Mouse (Mus musculus) G1E (cell line): ENCODE measurements at regions not wholly inside any gene's neighbourhood (a gene's known extent, or its start where the extent isn't known, plus 50 kb on each side); places are given as distances from the start of the nearest gene placed in this dataset.

ENCODE experiments used
- ATAC-seq: 2 replicates; pipeline ENCODE4 v1.8.0; 2016; ENCODE audit warnings: mild to moderate bottlenecking; ENCODE audit not compliant: insufficient number of reproducible peaks, poor library complexity, low FRiP score, severe bottlenecking; ENCODE audit errors: extremely low read depth
- DNase-seq: peaks from one replicate; pipeline ENCODE4 v3.0.0; 2012; ENCODE audit warnings: low spot score
- H3K27me3 ChIP-seq: 2 replicates; pipeline ENCODE4 v1.6.1; 2012; ENCODE audit warnings: mild to moderate bottlenecking, low read length, inconsistent platforms; ENCODE audit not compliant: insufficient read depth
- H3K36me3 ChIP-seq: replicated peaks from 2 replicates; pipeline ENCODE3; 2012; ENCODE audit warnings: mild to moderate bottlenecking, inconsistent platforms
- H3K4me1 ChIP-seq: 2 replicates; pipeline ENCODE4 v1.6.1; 2012; ENCODE audit warnings: low read depth, low read length, inconsistent platforms, mixed read lengths; ENCODE audit not compliant: insufficient read depth
- H3K4me3 ChIP-seq: 2 replicates; pipeline ENCODE4 v1.5.1; 2012; ENCODE audit warnings: low read depth, mild to moderate bottlenecking, inconsistent platforms, low read length, moderate library complexity, mixed read lengths
- H3K9me3 ChIP-seq: replicated peaks from 2 replicates; pipeline ENCODE4 v1.6.1; 2012; ENCODE audit warnings: inconsistent platforms
- CTCF ChIP-seq: IDR thresholded peaks from 2 replicates; pipeline ENCODE4 v1.5.1; 2012; ENCODE audit warnings: low read depth, low read length, inconsistent platforms, mixed read lengths
- GATA1 ChIP-seq: IDR thresholded peaks from 2 replicates; pipeline ENCODE4 v1.6.1; 2012; ENCODE audit warnings: borderline replicate concordance, low read length, inconsistent platforms, mixed read lengths
- GATA2 ChIP-seq: IDR thresholded peaks from 2 replicates; pipeline ENCODE4 v1.6.1; 2012; ENCODE audit warnings: low read depth, low read length, inconsistent platforms, borderline replicate concordance
- POLR2AphosphoS5 ChIP-seq: IDR thresholded peaks from 2 replicates; pipeline ENCODE4 v1.6.1; 2012; ENCODE audit warnings: low read depth, low read length, inconsistent platforms; ENCODE audit not compliant: insufficient replicate concordance
- TAL1 ChIP-seq: conservative IDR thresholded peaks from 2 replicates; pipeline ENCODE4 v1.6.1; 2012; ENCODE audit warnings: low read depth, low read length, inconsistent platforms, mixed read lengths

- ATAC-seq (no peak), DNase-seq (no peak)
- H3K27me3 ChIP-seq = 0 out of 2 replicates have a peak, but pooled peaks cover 7% of the 10 kb centered on the region
- H3K4me3 ChIP-seq = no peak overlapping the region
- no peaks in the 10 kb centered on the region for H3K9me3 ChIP-seq
- TF ChIP-seq GATA2 = no peak
- TF ChIP-seq POLR2AphosphoS5 = no peak
- no peak for TF ChIP-seq CTCF
- no peak for TF ChIP-seq TAL1
- TF ChIP-seq GATA1 = no peak
- H3K36me3 ChIP-seq = no peaks in the 10 kb centered on the region
- no peaks in the 10 kb centered on the region for H3K4me1 ChIP-seq
Observed at GRCm38 (mm10) chr10:17277911-17278310, 445.1 kb upstream of the Cited2 start.

- Histone ChIP-seq H3K4me1 (no peaks in the 10 kb centered on the region), H3K36me3 (no peaks in the 10 kb centered on the region), H3K27me3 (peaks cover 9% of the 10 kb centered on the region; the same call in 1 of the 2 replicates), H3K9me3 (no peaks in the 10 kb centered on the region), H3K4me3 (no peak overlapping the region)
- TF ChIP-seq GATA2 (no peak), POLR2AphosphoS5 (no peak), TAL1 (no peak), CTCF (no peak), GATA1 (no peak)
- ATAC-seq = no peak
- no peak for DNase-seq
Observed at GRCm38 (mm10) chr10:17284858-17285257, 438.2 kb upstream of the Cited2 start.

DNA sequence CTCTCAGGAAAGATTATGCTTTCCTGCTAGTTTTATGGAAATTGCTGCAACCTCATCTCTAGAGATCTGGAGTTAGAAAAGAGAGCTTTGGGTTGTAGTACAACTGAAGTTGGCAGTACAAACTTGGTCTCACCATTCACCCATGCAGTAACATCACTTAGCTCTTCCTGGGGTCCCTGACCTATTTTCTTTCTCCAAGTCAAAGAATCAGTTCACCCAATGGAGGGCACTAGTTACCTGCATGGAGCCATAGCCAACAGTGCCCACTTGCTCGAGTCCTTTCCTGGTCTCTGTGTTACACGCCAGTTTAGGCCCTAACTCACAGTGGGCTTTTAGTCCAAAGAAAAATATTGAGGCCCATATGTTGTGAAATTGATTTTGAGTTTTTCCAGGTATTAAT lies 435.9 kb upstream of the Cited2 start:
- DNase-seq (no peak), ATAC-seq (no peak)
- no peaks in the 10 kb centered on the region for H3K36me3 ChIP-seq
- no peaks in the 10 kb centered on the region for H3K4me1 ChIP-seq
- H3K9me3 ChIP-seq = no peaks in the 10 kb centered on the region
- peaks cover 9% of the 10 kb centered on the region; the same call in 1 of the 2 replicates for H3K27me3 ChIP-seq
- no peak overlapping the region for H3K4me3 ChIP-seq
- TF ChIP-seq CTCF (no peak), GATA2 (no peak), POLR2AphosphoS5 (no peak), GATA1 (no peak), TAL1 (no peak)

GRCm38 (mm10) chr10:17288231-17288630 lies 434.8 kb upstream of the Cited2 start:
- Histone ChIP-seq H3K27me3 (peaks cover 2% of the 10 kb centered on the region), H3K4me1 (no peaks in the 10 kb centered on the region), H3K4me3 (no peak overlapping the region), H3K9me3 (no peaks in the 10 kb centered on the region), H3K36me3 (no peaks in the 10 kb centered on the region)
- ATAC-seq (no peak), DNase-seq (no peak)
- TF ChIP-seq GATA1 (no peak), CTCF (no peak)

GRCm38 (mm10) chr10:17292331-17292730 lies 430.7 kb upstream of the Cited2 start:
- no peaks in the 10 kb centered on the region; the same call in 1 of the 2 replicates for H3K27me3 ChIP-seq
- no peaks in the 10 kb centered on the region for H3K9me3 ChIP-seq
- H3K4me3 ChIP-seq = no peak overlapping the region
- peaks cover 4% of the 10 kb centered on the region; the same call in 1 of the 2 replicates for H3K4me1 ChIP-seq
- TF ChIP-seq TAL1 (no peak), POLR2AphosphoS5 (no peak)
- DNase-seq (no peak), ATAC-seq (no peak)
- no peaks in the 10 kb centered on the region for H3K36me3 ChIP-seq

- DNase-seq = no peak
- ATAC-seq = no peak
- TF ChIP-seq POLR2AphosphoS5 = no peak
- no peak for TF ChIP-seq GATA1
- TF ChIP-seq TAL1 = no peak
- no peak for TF ChIP-seq CTCF
- no peak for TF ChIP-seq GATA2
Observed at GRCm38 (mm10) chr10:17294440-17294839, 428.6 kb upstream of the Cited2 start.

GRCm38 (mm10) chr10:17295157-17295556 lies 427.9 kb upstream of the Cited2 start:
- ATAC-seq (no peak), DNase-seq (no peak)
- no peak for TF ChIP-seq GATA2
- TF ChIP-seq GATA1 = no peak
- TF ChIP-seq TAL1 = no peak
- TF ChIP-seq POLR2AphosphoS5 = no peak
- TF ChIP-seq CTCF = no peak
- no peak overlapping the region for H3K4me3 ChIP-seq
- H3K9me3 ChIP-seq = no peaks in the 10 kb centered on the region
- no peaks in the 10 kb centered on the region for H3K36me3 ChIP-seq
- H3K4me1 ChIP-seq = peaks cover 4% of the 10 kb centered on the region; the same call in 1 of the 2 replicates
- no peaks in the 10 kb centered on the region; the same call in 1 of the 2 replicates for H3K27me3 ChIP-seq

More at GRCm38 (mm10) chr10:17294440-17294839, 428.6 kb upstream of the Cited2 start:
- Histone ChIP-seq H3K36me3 (no peaks in the 10 kb centered on the region), H3K27me3 (no peaks in the 10 kb centered on the region; the same call in 1 of the 2 replicates), H3K4me3 (no peak overlapping the region), H3K9me3 (no peaks in the 10 kb centered on the region), H3K4me1 (peaks cover 4% of the 10 kb centered on the region; the same call in 1 of the 2 replicates)
